Mouse (Mus musculus) liver, postnatal 0 days (tissue): ENCODE results near the gene Zcchc7.

Source experiments
- CTCF ChIP-seq: sonication (generic); IDR thresholded peaks from 2 replicates; pipeline ENCODE4 v1.5.1; 2016; ENCODE audit warnings: antibody characterized with exemption, low read depth
- EP300 ChIP-seq: IDR thresholded peaks from 2 replicates; pipeline ENCODE4 v1.6.1; 2016; ENCODE audit warnings: antibody characterized with exemption, low read depth, mild to moderate bottlenecking

- TF ChIP-seq CTCF (no peak), EP300 (no peak)
Observed at GRCm38 (mm10) chr4:44931732-44932131, 176.1 kb downstream of the Zcchc7 start.
